Mouse (Mus musculus) liver, postnatal 0 days (tissue): Measurements from ENCODE around the gene Zdhhc17. TPM values are rescaled to one million over a fixed set of nuclear protein-coding genes. Genes with fewer than 3 reads are reported as not detected.
A peak's percentile ranks its signal among the peaks of the same experiment; 100 is the strongest.

ENCODE experiments used
- ATAC-seq: fragments of 200-750 bp; cut with Nextera tagmentation; 2 replicates; pipeline ENCODE4 v1.8.0; 2017; ENCODE audit warnings: mild to moderate bottlenecking, moderate library complexity
- DNase-seq: peaks from one replicate; pipeline ENCODE4 v3.0.0-alpha.2; 2016
- H3K27ac ChIP-seq: fragments of 300-500 bp; sonication (generic); 2 replicates; pipeline ENCODE4 v1.5.1; 2014; ENCODE audit warnings: antibody characterized with exemption, moderate library complexity, mild to moderate bottlenecking, low read depth
- H3K27me3 ChIP-seq: fragments of 300-500 bp; sonication (generic); 2 replicates; pipeline ENCODE4 v1.6.1; 2014; ENCODE audit warnings: low read length, control low read depth, mixed read lengths; ENCODE audit not compliant: insufficient read depth
- H3K36me3 ChIP-seq: fragments of 300-500 bp; sonication (generic); replicated peaks from 2 replicates; pipeline ENCODE4 v1.6.1; 2014; ENCODE audit warnings: mild to moderate bottlenecking, control low read depth, low read length, moderate library complexity, mixed read lengths; ENCODE audit not compliant: insufficient read depth
- H3K4me1 ChIP-seq: fragments of 300-500 bp; sonication (generic); 2 replicates; pipeline ENCODE4 v1.6.1; 2014; ENCODE audit warnings: antibody characterized with exemption, mild to moderate bottlenecking, control low read depth; ENCODE audit not compliant: insufficient read depth
- H3K4me2 ChIP-seq: fragments of 300-500 bp; sonication (generic); 2 replicates; pipeline ENCODE4 v1.6.1; 2014; ENCODE audit warnings: low read depth, mild to moderate bottlenecking, low read length, moderate library complexity, mixed read lengths
- H3K4me3 ChIP-seq: fragments of 300-500 bp; sonication (generic); 2 replicates; pipeline ENCODE4 v1.5.1; 2014; ENCODE audit warnings: low read depth, low read length
- H3K9ac ChIP-seq: fragments of 300-500 bp; sonication (generic); replicated peaks from 2 replicates; pipeline ENCODE4 v1.6.1; 2014; ENCODE audit warnings: mild to moderate bottlenecking, moderate library complexity
- H3K9me3 ChIP-seq: fragments of 300-500 bp; sonication (generic); 2 replicates; pipeline ENCODE4 v1.6.1; 2016; ENCODE audit warnings: mild to moderate bottlenecking, control low read depth, low read length, mixed read lengths
- CTCF ChIP-seq: sonication (generic); IDR thresholded peaks from 2 replicates; pipeline ENCODE4 v1.5.1; 2016; ENCODE audit warnings: antibody characterized with exemption, low read depth
- EP300 ChIP-seq: IDR thresholded peaks from 2 replicates; pipeline ENCODE4 v1.6.1; 2016; ENCODE audit warnings: antibody characterized with exemption, low read depth, mild to moderate bottlenecking
- WGBS: fragments of 180-500 bp; shearing (Covaris S2); extraction: QIAGEN DNeasy Blood & Tissue Kit; methylation state at CpG from one replicate; pipeline ENCODE4 v1.1.7; 2014; ENCODE audit not compliant: insufficient replicate concordance; 5-methylcytosine and 5-hydroxymethylcytosine counted together
- polyA plus RNA-seq: library from polyadenylated mRNA; unstranded; fragments of >200 nt; fragmentation: Nextera tagmentation; extraction: Ambion mirVana; gene quantifications from 2 replicates; pipeline ENCODE4 v1.2.1, GENCODE M21; 2015

Gene Zdhhc17
- polyA plus RNA-seq, 1 experiment from 2014 or later: 4.9 TPM

DNA sequence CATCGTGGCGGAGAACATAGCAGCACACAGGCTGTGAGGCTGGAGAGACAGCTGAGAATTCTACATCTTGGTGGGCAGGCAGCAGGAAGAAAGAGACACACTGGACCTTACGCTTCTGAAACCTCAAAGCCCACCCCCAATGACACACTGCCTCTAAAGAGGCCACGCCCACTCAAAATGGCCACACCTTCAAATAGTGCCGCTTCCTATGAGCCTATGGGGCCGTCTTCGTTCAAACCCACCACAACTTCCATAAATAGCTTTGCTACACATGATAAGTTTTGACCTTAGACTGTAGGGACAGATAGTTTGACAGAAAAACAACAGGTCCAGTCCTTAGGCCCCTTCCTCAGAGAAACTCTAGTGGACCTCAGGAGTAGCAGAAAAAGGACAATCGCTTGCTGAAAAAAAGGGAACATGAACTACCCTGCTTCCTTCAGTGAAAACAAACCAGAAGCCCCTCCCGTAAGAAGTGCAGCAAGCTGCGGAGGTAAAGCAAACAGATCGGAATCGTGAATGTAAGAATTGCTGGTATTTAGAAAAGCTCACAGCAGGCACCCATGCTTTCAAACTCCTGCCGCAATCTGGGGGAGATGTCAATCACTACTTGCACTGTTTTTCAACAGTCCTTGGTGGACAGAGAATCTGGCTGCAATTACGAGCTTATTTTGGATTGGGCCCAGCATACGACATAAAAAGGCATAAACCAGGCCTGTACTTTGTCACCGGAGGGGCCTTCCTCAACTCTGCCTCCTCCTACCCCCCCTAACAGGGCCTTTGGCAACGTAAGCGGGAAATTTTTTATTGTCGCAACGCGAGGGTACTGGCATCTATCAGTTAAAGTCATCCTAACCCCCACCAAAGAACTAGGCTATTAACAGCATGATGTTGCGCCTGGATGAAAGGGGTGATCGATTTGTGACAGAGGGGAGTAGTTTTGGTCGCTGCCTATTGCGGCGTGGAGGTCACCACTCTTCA is 91.2 kb downstream of the Zdhhc17 start:
- Histone ChIP-seq H3K4me2 (peak overlapping the region; percentile 94), H3K9me3 (no peaks in the 10 kb centered on the region), H3K4me1 (no peaks in the 10 kb centered on the region; the same call in 1 of the 2 replicates), H3K27me3 (no peaks in the 10 kb centered on the region), H3K4me3 (peak overlapping the region; percentile 67), H3K36me3 (no peaks in the 10 kb centered on the region), H3K27ac (peak overlapping the region; percentile 81), H3K9ac (peak overlapping the region; percentile 8; the same call in 1 of the 2 replicates)
- WGBS: 13% methylated on average over 26 of the region's 26 CpGs
- ATAC-seq (no peak), DNase-seq (no peak)
- no peak for TF ChIP-seq CTCF
- TF ChIP-seq EP300: no peak

DNA sequence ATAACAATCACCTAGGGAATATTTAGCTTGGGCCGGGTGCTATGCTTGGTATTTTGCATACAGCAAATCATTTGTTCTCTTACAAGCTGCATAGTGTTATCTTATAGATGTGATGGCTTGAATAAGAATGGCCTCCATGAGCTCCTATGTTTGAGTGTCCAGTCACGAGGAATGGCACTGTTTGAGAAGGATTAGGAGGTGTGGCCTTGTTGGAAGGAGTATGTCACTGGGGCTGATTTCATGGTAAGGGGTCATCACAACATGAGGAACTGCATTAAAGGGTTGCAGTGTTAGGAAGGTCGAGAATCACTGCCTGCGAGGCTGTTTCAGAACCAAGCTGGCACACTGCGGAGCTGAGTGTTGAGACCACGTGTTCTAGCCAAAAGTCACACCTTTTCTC is 92.4 kb downstream of the Zdhhc17 start:
- Histone ChIP-seq H3K9ac (no peak overlapping the region), H3K4me1 (no peaks in the 10 kb centered on the region; the same call in 1 of the 2 replicates), H3K9me3 (no peaks in the 10 kb centered on the region), H3K36me3 (no peaks in the 10 kb centered on the region), H3K27ac (no peak overlapping the region), H3K27me3 (no peaks in the 10 kb centered on the region), H3K4me2 (no peak overlapping the region), H3K4me3 (no peak overlapping the region)
- TF ChIP-seq EP300 (no peak), CTCF (no peak)
- 88% methylated on average over 6 of the region's 6 CpGs for WGBS
- ATAC-seq (no peak), DNase-seq (no peak)

DNA sequence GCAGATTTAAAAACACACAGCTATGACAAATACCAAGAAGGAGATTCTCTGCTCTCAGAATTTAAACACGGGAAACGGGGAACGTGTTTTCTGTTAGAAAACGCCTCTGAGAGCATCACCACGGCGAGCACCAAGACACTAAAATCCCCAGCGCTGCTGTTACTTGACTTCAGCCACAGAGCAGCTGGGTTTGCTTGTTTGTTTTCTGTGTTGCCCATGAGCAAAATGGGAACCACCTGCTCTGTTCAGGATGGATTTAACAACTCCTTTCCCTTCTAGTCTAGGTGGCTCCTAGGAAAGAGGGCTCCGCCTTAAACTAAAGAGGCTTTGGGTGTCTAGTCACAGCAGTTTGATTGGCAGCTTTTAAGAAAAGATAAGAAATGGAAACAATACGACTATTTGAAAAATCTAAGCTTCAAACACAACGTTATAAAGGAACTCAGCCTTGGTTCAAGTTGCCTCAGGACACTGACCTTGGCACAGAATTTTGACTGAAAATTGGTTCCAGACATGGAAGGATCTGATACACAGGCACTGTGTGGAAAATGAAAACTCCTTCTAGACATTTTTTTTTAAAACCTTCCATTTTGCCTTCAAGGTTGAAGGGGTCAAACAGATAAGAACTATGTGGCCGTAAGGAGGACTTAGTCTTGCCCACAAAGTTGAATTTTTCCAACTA is 93.1 kb downstream of the Zdhhc17 start:
- H3K36me3 ChIP-seq: no peaks in the 10 kb centered on the region
- WGBS: 69% methylated on average over 11 of the region's 11 CpGs

DNA sequence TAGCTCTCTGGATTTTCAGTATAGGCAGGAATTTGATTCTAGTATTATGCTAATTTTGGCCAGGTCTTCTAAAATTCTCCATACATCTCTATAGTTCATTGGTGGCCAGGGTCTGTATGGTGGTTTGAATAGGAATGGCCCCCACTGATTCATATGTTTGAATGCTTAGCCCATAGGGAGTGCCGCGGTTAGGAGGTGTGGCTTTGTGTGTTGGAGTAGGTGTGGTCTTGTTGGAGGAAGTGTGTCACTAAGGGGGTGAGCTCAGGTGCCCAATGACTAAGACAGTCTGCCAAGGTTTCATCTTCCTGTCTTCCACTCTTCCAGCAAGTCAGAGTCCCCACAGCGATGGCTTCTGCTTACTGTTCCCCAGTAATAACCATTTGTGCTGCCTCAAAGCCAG is 106.1 kb downstream of the Zdhhc17 start:
- Histone ChIP-seq H3K9me3 (no peaks in the 10 kb centered on the region), H3K36me3 (no peaks in the 10 kb centered on the region), H3K27ac (no peak overlapping the region), H3K27me3 (no peaks in the 10 kb centered on the region), H3K4me3 (no peak overlapping the region), H3K9ac (no peak overlapping the region), H3K4me1 (no peaks in the 10 kb centered on the region), H3K4me2 (no peak overlapping the region)
- WGBS: 82% methylated on average over 3 of the region's 3 CpGs
- DNase-seq (no peak), ATAC-seq (no peak)
- no peak for TF ChIP-seq CTCF
- TF ChIP-seq EP300: no peak

More for the DNA sequence above, 93.1 kb downstream of the Zdhhc17 start:
- H3K4me3 ChIP-seq: no peak overlapping the region
- no peaks in the 10 kb centered on the region for H3K27me3 ChIP-seq
- no peak for ATAC-seq
- TF ChIP-seq EP300: no peak
- TF ChIP-seq CTCF: no peak
- no peak overlapping the region for H3K4me2 ChIP-seq
- H3K4me1 ChIP-seq: no peaks in the 10 kb centered on the region; the same call in 1 of the 2 replicates
- no peak for DNase-seq
- no peak overlapping the region for H3K9ac ChIP-seq
- H3K9me3 ChIP-seq: no peaks in the 10 kb centered on the region
- H3K27ac ChIP-seq: no peak overlapping the region

DNA sequence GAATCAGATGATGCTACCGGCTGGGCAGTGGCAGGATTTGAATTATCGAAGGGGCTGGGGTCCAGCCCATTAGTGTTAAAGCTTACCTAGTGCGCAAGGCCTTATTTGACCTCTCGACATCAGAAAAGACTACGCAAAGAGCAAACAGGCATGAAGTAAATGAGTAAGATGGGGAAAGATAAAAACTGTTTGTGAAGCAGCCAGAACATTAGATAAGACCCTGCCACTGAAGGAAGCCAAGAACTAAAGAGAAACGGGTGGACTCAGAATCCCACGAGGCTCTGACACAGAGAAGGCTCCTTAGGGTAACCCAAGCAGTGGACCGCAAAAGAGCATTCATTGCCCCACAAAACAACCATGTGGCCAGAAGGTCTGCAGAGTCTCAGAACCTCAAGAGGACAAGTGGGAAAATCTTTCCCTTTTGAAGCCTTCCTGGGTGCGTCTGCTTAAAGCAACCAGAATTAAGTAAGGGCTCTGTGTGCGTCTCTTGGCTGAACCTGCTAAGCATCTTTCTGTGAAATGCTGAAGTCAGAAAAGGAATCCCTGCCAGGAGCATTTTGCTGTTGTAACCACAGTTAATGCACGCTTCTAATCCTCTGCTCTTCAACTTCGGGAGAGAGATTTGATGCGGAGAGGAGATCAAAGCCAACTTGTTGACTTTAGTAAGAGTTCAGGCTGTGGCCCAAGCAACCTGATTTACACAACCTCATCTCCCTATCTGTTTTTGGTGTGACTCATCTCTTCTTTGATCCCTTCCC is 110.0 kb downstream of the Zdhhc17 start:
- 55% methylated on average over 13 of the region's 13 CpGs for WGBS
- ATAC-seq: no peak
- no peak overlapping the region for H3K27ac ChIP-seq

More for the DNA sequence above, 110.0 kb downstream of the Zdhhc17 start:
- H3K27me3 ChIP-seq: no peaks in the 10 kb centered on the region
- H3K9me3 ChIP-seq: no peaks in the 10 kb centered on the region
- no peak overlapping the region for H3K4me2 ChIP-seq
- no peaks in the 10 kb centered on the region for H3K36me3 ChIP-seq
- no peaks in the 10 kb centered on the region for H3K4me1 ChIP-seq
- H3K4me3 ChIP-seq: no peak overlapping the region
- no peak for TF ChIP-seq CTCF
- no peak for TF ChIP-seq EP300
- H3K9ac ChIP-seq: no peak overlapping the region
- DNase-seq: no peak

Other genes starting within 250 kb of the Zdhhc17 start
- gene Csrp2, start 90.4 kb downstream of the Zdhhc17 start, polyA plus RNA-seq: 19.2 and 21.2 TPM in 2 replicates
- gene Osbpl8, start 154.6 kb upstream of the Zdhhc17 start, polyA plus RNA-seq: 5.4 and 5.6 TPM in 2 replicates